Mouse (Mus musculus) testis, adult 2 months (tissue): ENCODE results near the gene Hace1.

Experiments
- CTCF ChIP-seq: fragments of 200-500 bp; IDR thresholded peaks from 2 replicates; pipeline ENCODE4 v1.5.1; 2012; ENCODE audit warnings: low read depth, mild to moderate bottlenecking, inconsistent platforms, low read length, moderate library complexity; ENCODE audit not compliant: control insufficient read depth, insufficient read depth, insufficient replicate concordance
- POLR2A ChIP-seq: fragments of 200-500 bp; IDR thresholded peaks from 2 replicates; pipeline ENCODE4 v1.6.1; 2012; ENCODE audit warnings: low read depth, mild to moderate bottlenecking, inconsistent platforms, low read length, moderate library complexity; ENCODE audit not compliant: control insufficient read depth

GRCm38 (mm10) chr10:45631995-45632394 is 54.4 kb downstream of the Hace1 start:
- TF ChIP-seq POLR2A (no peak), CTCF (no peak)
